Comparison of ENCODE assay signal across 23 mouse cellular contexts in genomic region chr7:120054016-120054415, GRCm38 (mm10). TPM values are rescaled to one million over a fixed set of nuclear protein-coding genes. Genes with fewer than 3 reads are reported as not detected.
"Had no signal": no experiment of that assay in that cellular context is flagged by ENCODE, and none has a peak within 500 bp of the region (broad histone marks: within the 10 kb centered on the region; RNA-seq: fewer than 3 reads in every experiment).

No protein-coding gene starts in this region.

- H3K4me3 ChIP-seq: layer of hippocampus, adult 2 months; left cerebral cortex, adult 2 months; liver, embryonic 13.5 days had no signal

- H3K4me1 ChIP-seq: liver, embryonic 13.5 days had no signal

- DNase-seq: kidney, postnatal 25 days; layer of hippocampus, adult 9-11 months; liver, embryonic 13.5 days; lung, adult 2 months; lung, postnatal 14 days; lung, postnatal 4 days; midbrain, embryonic 14.5 days; thymus, adult 18-20 months; thymus, postnatal 36 days had no signal

- H3K9ac ChIP-seq: liver, embryonic 13.5 days had no signal

- H3K27me3 ChIP-seq: liver, embryonic 13.5 days had no signal

- H3K27ac ChIP-seq: kidney, postnatal 0 days; layer of hippocampus, adult 2 months; left cerebral cortex, adult 2 months; liver, embryonic 13.5 days had no signal

- H3K36me3 ChIP-seq: liver, embryonic 13.5 days had no signal

- H3K4me2 ChIP-seq: liver, embryonic 13.5 days; midbrain, embryonic 11.5 days had no signal

- H3K9me3 ChIP-seq: liver, embryonic 13.5 days had no signal

RNA-seq across cellular contexts. Expression of gene Dnah3, which starts 41.1 kb away (rescaled TPM):
- total RNA-seq: liver, adult 2 months; megakaryocyte progenitor cell, adult 5-6 weeks; megakaryocyte-erythroid progenitor cell, adult 5-6 weeks had no signal
- polyA plus RNA-seq: limb, embryonic 11.5 days; liver, adult 2 months; liver, embryonic 13.5 days; liver, embryonic 16.5 days; midbrain, embryonic 11.5 days; neural tube, embryonic 11.5 days; neural tube, embryonic 14.5 days; small intestine, adult 2 months; spleen, adult 2 months; stomach, embryonic 16.5 days had no signal
